Mouse (Mus musculus): ENCODE measurements around the gene Hist1h2bl.

DNA sequence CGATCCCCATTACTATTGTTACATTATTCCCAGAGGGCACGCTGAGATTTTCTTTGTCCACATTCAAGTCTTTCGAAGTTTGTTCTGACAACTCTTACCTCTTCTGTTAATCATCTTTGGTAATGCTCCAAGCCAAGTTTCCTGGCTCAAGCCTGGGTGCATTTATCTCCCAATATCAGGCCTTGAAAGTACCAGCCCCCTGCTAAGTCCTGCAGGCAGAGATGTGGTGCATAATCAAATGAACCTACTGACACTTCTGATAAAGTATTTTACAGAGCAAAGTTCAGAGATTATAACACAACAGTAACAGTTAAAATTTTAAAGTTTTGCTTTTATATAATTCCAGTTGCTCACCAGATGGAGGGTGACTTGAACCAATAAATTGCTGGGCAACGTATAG, 4.2 kb downstream of the Hist1h2bl start:
- TF ChIP-seq POLR2A (IDR thresholded peaks at IDR 0.05; ENCODE audit: extremely low read depth, insufficient read depth, low read length) = no peak
- no peak for TF ChIP-seq CTCF (IDR thresholded peaks at IDR 0.05; ENCODE audit: low read depth, low read length)
